Mouse (Mus musculus): ENCODE results near the gene Dnm1. TPM values are rescaled to one million over a fixed set of nuclear protein-coding genes. Genes with fewer than 3 reads are reported as not detected.
A peak's percentile ranks its signal among the peaks of the same experiment; 100 is the strongest.

Dnm1 gene
- 5.6 and 6.2 TPM in 2 replicates for polyA plus RNA-seq (2015; fragmentation: Nextera tagmentation; extraction: Ambion mirVana)

DNA sequence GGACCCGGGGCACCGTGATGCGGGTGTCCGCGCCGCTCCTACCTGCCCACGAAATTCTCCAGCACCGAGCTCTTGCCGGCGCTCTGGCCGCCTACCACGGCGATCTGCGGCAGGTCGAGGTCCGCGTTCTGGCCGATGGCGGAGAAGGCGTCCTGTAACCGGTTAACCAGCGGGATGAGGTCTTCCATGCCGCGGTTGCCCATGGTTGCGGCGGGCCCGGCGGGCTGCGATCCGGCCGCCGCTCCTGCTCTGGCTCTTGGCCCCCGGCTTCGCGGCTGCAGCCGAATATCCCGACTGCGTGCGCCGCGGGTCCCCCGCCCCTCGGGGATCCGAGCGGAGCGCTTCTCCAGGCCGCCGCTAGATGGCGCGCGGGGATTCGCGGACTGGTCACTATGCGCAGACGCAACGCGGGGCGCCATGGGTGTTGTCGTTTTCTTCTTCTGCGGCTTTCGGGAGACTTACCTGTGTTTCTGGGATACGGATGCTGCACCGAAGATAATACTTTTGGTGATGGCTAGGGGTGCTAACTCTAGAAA is at the start of gene Dnm1:
Gene Dnm1 (minus strand): TSS at position 332 of the 536 bp plus-strand sequence.
- Histone ChIP-seq H3K27me3 (ENCODE audit: control insufficient read depth, insufficient read depth, low read length) (no peaks in the 10 kb centered on the region), H3K4me1 (replicated peaks; ENCODE audit: control insufficient read depth, insufficient read depth) (0 out of 2 replicates have a peak, but pooled peaks cover 3% of the 10 kb centered on the region), H3K36me3 (ENCODE audit: control insufficient read depth, insufficient read depth, low read length) (no peaks in the 10 kb centered on the region; the same call in 1 of the 2 replicates), H3K4me2 (replicated peaks; ENCODE audit: low read depth) (peak within 1 kb of the TSS; percentile 96), H3K27ac (replicated peaks) (peak within 1 kb of the TSS; percentile 45), H3K4me3 (ENCODE audit: low read depth, low read length) (peak within 1 kb of the TSS; percentile 64), H3K9ac (ENCODE audit: low read length) (peak within 1 kb of the TSS; percentile 68), H3K9me3 (ENCODE audit: control insufficient read depth, low read length) (no peaks in the 10 kb centered on the region)
- peak; percentile 78 for ATAC-seq (ENCODE audit: low FRiP score, low TSS enrichment)
- peak; percentile 92 for DNase-seq (ENCODE audit: low spot score)
- under 1% methylated on average over 60 of the region's 63 CpGs for WGBS
- TF ChIP-seq EP300 (optimal IDR thresholded peaks at IDR 0.05) (no peak), CTCF (IDR thresholded peaks at IDR 0.05; ENCODE audit: low read depth) (peak; percentile 92)

DNA sequence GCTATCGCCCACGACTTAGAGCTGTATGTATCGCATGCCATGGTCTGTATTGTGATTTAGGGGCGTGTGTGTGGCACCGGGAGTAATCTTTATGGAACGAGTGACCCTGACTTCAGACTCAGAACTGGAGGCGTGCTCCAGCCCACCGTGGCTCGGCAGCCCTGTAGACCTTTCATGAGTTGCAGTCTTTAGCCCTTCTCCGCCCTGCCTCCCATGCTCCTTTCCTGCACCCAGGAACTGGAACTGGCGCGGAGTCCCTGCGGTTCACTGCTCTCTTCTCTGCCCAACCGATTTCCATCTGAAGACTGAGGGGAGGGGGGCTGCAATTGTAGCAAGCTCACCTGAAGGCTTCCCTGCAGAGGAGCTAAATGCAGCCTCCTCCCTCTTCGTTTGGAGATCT is 43.6 kb upstream of the Dnm1 start:
- Histone ChIP-seq H3K36me3 (ENCODE audit: control insufficient read depth, insufficient read depth, low read length) (peaks cover 3% of the 10 kb centered on the region; the same call in 1 of the 2 replicates), H3K9ac (ENCODE audit: low read length) (peak overlapping the region; percentile 71), H3K9me3 (ENCODE audit: control insufficient read depth, low read length) (no peaks in the 10 kb centered on the region), H3K4me1 (replicated peaks; ENCODE audit: control insufficient read depth, insufficient read depth) (peaks cover 2% of the 10 kb centered on the region; the same call in 1 of the 2 replicates), H3K27me3 (ENCODE audit: control insufficient read depth, insufficient read depth, low read length) (no peaks in the 10 kb centered on the region), H3K4me3 (ENCODE audit: low read depth, low read length) (peak overlapping the region; percentile 76), H3K27ac (replicated peaks) (peak overlapping the region; percentile 97), H3K4me2 (replicated peaks; ENCODE audit: low read depth) (peak overlapping the region; percentile 89)
- 0% methylated on average over 15 of the region's 15 CpGs for WGBS
- ATAC-seq (ENCODE audit: low FRiP score, low TSS enrichment): no peak
- TF ChIP-seq EP300 (optimal IDR thresholded peaks at IDR 0.05) (no peak), CTCF (IDR thresholded peaks at IDR 0.05; ENCODE audit: low read depth) (no peak)
- peak; percentile 40 for DNase-seq (ENCODE audit: low spot score)

DNA sequence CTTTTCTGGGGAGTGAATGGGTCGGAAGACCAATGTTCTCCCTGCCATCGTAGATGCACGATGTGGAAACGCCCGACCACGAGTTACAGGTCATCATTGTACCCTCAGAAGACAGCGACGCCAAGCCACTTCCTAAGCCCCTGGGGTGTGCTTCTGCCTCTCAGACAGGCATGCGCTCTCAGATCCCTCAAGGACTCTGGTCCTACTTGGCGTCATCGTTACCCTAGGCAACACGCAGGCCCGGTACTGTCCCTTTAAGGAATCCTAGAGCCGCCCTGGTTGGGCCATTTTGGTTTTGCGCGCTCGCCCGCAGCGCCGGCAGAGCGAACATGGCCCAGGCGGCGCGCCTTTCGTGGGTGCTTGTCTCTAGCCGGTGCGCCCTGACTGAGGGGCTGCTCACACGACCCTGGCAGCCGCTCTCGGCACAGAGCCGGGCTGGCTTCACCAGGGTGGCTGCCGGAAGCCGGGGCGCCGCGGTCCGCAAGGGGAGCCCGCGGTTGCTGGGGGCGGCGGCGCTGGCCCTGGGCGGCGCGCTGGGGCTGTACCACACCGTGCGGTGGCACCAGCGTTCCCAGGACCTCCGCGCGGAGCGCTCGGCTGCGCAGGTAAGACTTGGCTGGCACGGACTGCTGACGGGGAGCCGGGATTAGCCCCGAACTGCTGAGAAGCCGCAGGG is 42.9 kb upstream of the Dnm1 start:
- DNase-seq (ENCODE audit: low spot score) (peak; percentile 92), ATAC-seq (ENCODE audit: low FRiP score, low TSS enrichment) (peak; percentile 93)
- Histone ChIP-seq H3K9ac (ENCODE audit: low read length) (peak overlapping the region; percentile 71), H3K4me2 (replicated peaks; ENCODE audit: low read depth) (peak overlapping the region; percentile 89), H3K36me3 (ENCODE audit: control insufficient read depth, insufficient read depth, low read length) (peaks cover 3% of the 10 kb centered on the region; the same call in 1 of the 2 replicates), H3K4me1 (replicated peaks; ENCODE audit: control insufficient read depth, insufficient read depth) (peaks cover 2% of the 10 kb centered on the region; the same call in 1 of the 2 replicates), H3K4me3 (ENCODE audit: low read depth, low read length) (peak overlapping the region; percentile 76), H3K9me3 (ENCODE audit: control insufficient read depth, low read length) (no peaks in the 10 kb centered on the region), H3K27me3 (ENCODE audit: control insufficient read depth, insufficient read depth, low read length) (no peaks in the 10 kb centered on the region), H3K27ac (replicated peaks) (peak overlapping the region; percentile 97)
- TF ChIP-seq CTCF (IDR thresholded peaks at IDR 0.05; ENCODE audit: low read depth) (peak; percentile 25), EP300 (optimal IDR thresholded peaks at IDR 0.05) (no peak)
- WGBS: under 1% methylated on average over 59 of the region's 59 CpGs

DNA sequence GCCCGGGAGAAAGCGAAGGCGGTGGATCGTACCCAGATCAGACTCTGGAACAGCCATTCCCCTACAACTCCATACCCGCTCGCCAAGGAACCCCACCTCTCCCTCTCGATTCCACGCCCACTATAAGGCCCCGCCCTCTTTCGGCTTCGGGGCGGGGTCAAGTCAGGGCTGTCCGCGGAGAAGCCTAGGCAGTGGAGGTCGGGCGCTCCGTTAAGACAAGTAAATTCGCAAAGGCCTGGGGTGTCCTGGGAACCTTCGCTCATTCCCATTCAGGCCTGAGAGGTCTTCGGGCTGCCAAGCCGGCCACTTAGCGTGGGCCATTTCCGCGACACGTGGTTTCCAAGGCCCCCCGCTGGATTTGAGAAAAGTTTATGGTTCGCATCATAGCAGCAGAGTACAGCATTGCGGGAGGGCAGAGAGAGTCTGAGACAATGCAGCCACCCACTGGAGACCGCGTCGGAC is 42.4 kb upstream of the Dnm1 start, which contains the start of gene Ptges2:
Gene Ptges2 (plus strand): TSS at position 413 of the 462 bp plus-strand sequence.
- Histone ChIP-seq H3K4me1 (replicated peaks; ENCODE audit: control insufficient read depth, insufficient read depth) (peaks cover 2% of the 10 kb centered on the region; the same call in 1 of the 2 replicates), H3K9me3 (ENCODE audit: control insufficient read depth, low read length) (no peaks in the 10 kb centered on the region), H3K4me2 (replicated peaks; ENCODE audit: low read depth) (peak within 1 kb of the TSS; percentile 89), H3K27me3 (ENCODE audit: control insufficient read depth, insufficient read depth, low read length) (no peaks in the 10 kb centered on the region), H3K27ac (replicated peaks) (peak within 1 kb of the TSS; percentile 97), H3K4me3 (ENCODE audit: low read depth, low read length) (peak within 1 kb of the TSS; percentile 76), H3K36me3 (ENCODE audit: control insufficient read depth, insufficient read depth, low read length) (0 out of 2 replicates have a peak, but pooled peaks cover under 1% of the 10 kb centered on the region), H3K9ac (ENCODE audit: low read length) (peak within 1 kb of the TSS; percentile 71)
- ATAC-seq (ENCODE audit: low FRiP score, low TSS enrichment): peak; percentile 86
- under 1% methylated on average over 31 of the region's 31 CpGs for WGBS
- peak; percentile 94 for DNase-seq (ENCODE audit: low spot score)
- TF ChIP-seq CTCF (IDR thresholded peaks at IDR 0.05; ENCODE audit: low read depth) (no peak), EP300 (optimal IDR thresholded peaks at IDR 0.05) (no peak)

DNA sequence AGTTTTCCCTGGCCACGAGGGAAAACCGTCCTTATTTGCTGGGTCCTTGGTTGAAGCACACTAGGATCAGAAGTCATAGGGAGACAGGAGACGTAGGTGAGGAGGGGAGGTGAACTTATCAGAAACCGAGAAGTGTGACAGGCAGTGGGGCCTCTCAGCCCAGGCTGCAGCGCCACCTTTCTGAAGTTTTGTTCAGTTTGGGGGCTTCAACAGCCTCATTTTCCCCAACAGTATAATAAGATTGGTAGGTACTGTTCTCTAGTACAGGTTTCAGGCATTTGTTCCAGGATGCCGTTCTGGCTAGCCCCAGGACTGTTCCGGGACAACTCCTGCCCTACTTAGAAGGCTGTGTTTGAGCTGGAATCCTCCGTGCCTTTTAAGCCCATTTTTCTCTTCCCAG is 41.8 kb upstream of the Dnm1 start:
- TF ChIP-seq EP300 (optimal IDR thresholded peaks at IDR 0.05) (no peak), CTCF (IDR thresholded peaks at IDR 0.05; ENCODE audit: low read depth) (peak; percentile 72)
- DNase-seq (ENCODE audit: low spot score): peak; percentile 41
- peak overlapping the region; percentile 71 for H3K9ac ChIP-seq (ENCODE audit: low read length)
- no peaks in the 10 kb centered on the region for H3K27me3 ChIP-seq (ENCODE audit: control insufficient read depth, insufficient read depth, low read length)
- H3K4me2 ChIP-seq (replicated peaks; ENCODE audit: low read depth): peak overlapping the region; percentile 89
- peak overlapping the region; percentile 97 for H3K27ac ChIP-seq (replicated peaks)
- no peak for ATAC-seq (ENCODE audit: low FRiP score, low TSS enrichment)
- H3K9me3 ChIP-seq (ENCODE audit: control insufficient read depth, low read length): no peaks in the 10 kb centered on the region
- H3K36me3 ChIP-seq (ENCODE audit: control insufficient read depth, insufficient read depth, low read length): no peaks in the 10 kb centered on the region
- peaks cover 2% of the 10 kb centered on the region; the same call in 1 of the 2 replicates for H3K4me1 ChIP-seq (replicated peaks; ENCODE audit: control insufficient read depth, insufficient read depth)
- WGBS: 4% methylated on average over 8 of the region's 8 CpGs
- peak overlapping the region; percentile 76 for H3K4me3 ChIP-seq (ENCODE audit: low read depth, low read length)

Measured in stomach, postnatal 0 days (tissue).